Mouse (Mus musculus) heart, adult 2 months (tissue): ENCODE results near the gene Tmem211.

Source experiments
- CTCF ChIP-seq: fragments of 200-600 bp; IDR thresholded peaks from 2 replicates; pipeline ENCODE4 v1.8.1; 2022; ENCODE audit warnings: antibody characterized with exemption, mild to moderate bottlenecking, moderate library complexity
- EP300 ChIP-seq: fragments of 200-500 bp; IDR thresholded peaks from 2 replicates; pipeline ENCODE4 v1.6.1; 2011; ENCODE audit warnings: low read depth, low read length, control low read depth; ENCODE audit not compliant: insufficient read depth
- POLR2A ChIP-seq: fragments of 200-500 bp; IDR thresholded peaks from 2 replicates; pipeline ENCODE4 v1.6.1; 2011; ENCODE audit warnings: mild to moderate bottlenecking, low read depth, low read length, control low read depth; ENCODE audit not compliant: insufficient read depth

DNA sequence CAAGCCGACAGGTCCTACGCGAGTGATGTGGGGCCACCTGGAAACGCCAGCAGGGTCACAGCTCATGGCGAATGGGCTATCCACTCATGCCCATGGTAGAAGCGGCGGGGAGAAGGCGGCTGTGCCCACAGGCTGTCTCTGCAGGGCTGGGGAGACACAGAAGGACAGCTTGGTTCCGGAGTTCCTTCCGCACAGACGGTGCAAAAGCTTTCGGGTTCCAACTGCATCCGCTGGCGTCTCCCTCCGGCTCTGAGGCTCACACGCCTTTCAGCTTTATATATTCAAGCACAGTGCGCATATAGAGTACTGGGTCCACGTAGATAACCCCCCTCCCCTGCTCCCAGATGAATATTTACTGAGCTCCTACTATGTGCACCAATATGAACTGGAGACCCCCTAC, 32.9 kb upstream of the Tmem211 start:
- TF ChIP-seq CTCF, result no peak
- no peak for TF ChIP-seq EP300
- no peak for TF ChIP-seq POLR2A
